Mouse (Mus musculus) lung, embryonic 16.5 days (tissue): ENCODE data around the gene Sytl2. TPM values are rescaled to one million over a fixed set of nuclear protein-coding genes. Genes with fewer than 3 reads are reported as not detected.
A peak's percentile ranks its signal among the peaks of the same experiment; 100 is the strongest.

ENCODE experiments used
- ATAC-seq: fragments of 200-750 bp; cut with Nextera tagmentation; 2 replicates; pipeline ENCODE4 v1.8.0; 2017; ENCODE audit warnings: low read depth, mild to moderate bottlenecking, moderate library complexity
- H3K27ac ChIP-seq: fragments of 300-500 bp; sonication (generic); 2 replicates; pipeline ENCODE4 v1.5.1; 2014; ENCODE audit warnings: mild to moderate bottlenecking, control low read depth, low read length
- H3K27me3 ChIP-seq: fragments of 300-500 bp; sonication (generic); 2 replicates; pipeline ENCODE4 v1.6.1; 2014; ENCODE audit warnings: low read depth, low read length, mixed read lengths; ENCODE audit not compliant: control insufficient read depth, insufficient read depth
- H3K36me3 ChIP-seq: fragments of 300-500 bp; sonication (generic); 2 replicates; pipeline ENCODE4 v1.6.1; 2014; ENCODE audit warnings: low read length; ENCODE audit not compliant: control insufficient read depth, insufficient read depth
- H3K4me1 ChIP-seq: fragments of 300-500 bp; sonication (generic); replicated peaks from 2 replicates; pipeline ENCODE4 v1.6.1; 2014; ENCODE audit warnings: low read length, mixed read lengths; ENCODE audit not compliant: control insufficient read depth, insufficient read depth
- H3K4me2 ChIP-seq: fragments of 300-500 bp; sonication (generic); 2 replicates; pipeline ENCODE4 v1.6.1; 2014; ENCODE audit warnings: low read depth, low read length, control low read depth
- H3K4me3 ChIP-seq: fragments of 300-500 bp; sonication (generic); 2 replicates; pipeline ENCODE4 v1.5.1; 2014; ENCODE audit warnings: mild to moderate bottlenecking, low read length, control low read depth
- H3K9ac ChIP-seq: fragments of 300-500 bp; sonication (generic); 2 replicates; pipeline ENCODE4 v1.6.1; 2014; ENCODE audit warnings: low read length, control low read depth
- H3K9me3 ChIP-seq: fragments of 300-500 bp; sonication (generic); 2 replicates; pipeline ENCODE4 v1.6.1; 2016; ENCODE audit warnings: low read length; ENCODE audit not compliant: control insufficient read depth
- WGBS: fragments of 180-500 bp; shearing (Covaris S2); extraction: QIAGEN DNeasy Blood & Tissue Kit; methylation state at CpG from one replicate; pipeline ENCODE4 v1.1.7; 2014; 5-methylcytosine and 5-hydroxymethylcytosine counted together
- polyA plus RNA-seq: library from polyadenylated mRNA; unstranded; fragments of >200 nt; fragmentation: Nextera tagmentation; extraction: Ambion mirVana; gene quantifications from 2 replicates; pipeline ENCODE4 v1.2.1, GENCODE M21; 2015

The Sytl2 gene
- polyA plus RNA-seq, 1 experiment from 2014 or later, result 5.5 TPM

- Histone ChIP-seq H3K36me3 (no peaks in the 10 kb centered on the region), H3K9me3 (no peaks in the 10 kb centered on the region), H3K9ac (no peak overlapping the region), H3K27me3 (no peaks in the 10 kb centered on the region), H3K4me1 (no peaks in the 10 kb centered on the region; the same call in 1 of the 2 replicates), H3K4me3 (no peak overlapping the region), H3K4me2 (no peak overlapping the region), H3K27ac (no peak overlapping the region)
- ATAC-seq, result no peak
- WGBS, result 54% methylated on average over 3 of the region's 3 CpGs
These were observed 87.7 kb downstream of the Sytl2 start for GRCm38 (mm10) chr7:90389765-90390164.

GRCm38 (mm10) chr7:90395073-90395472 lies 93.0 kb downstream of the Sytl2 start:
- H3K4me3 ChIP-seq, result no peak overlapping the region
- WGBS, result 22% methylated on average over 4 of the region's 4 CpGs
- no peak overlapping the region for H3K9ac ChIP-seq
- no peaks in the 10 kb centered on the region; the same call in 1 of the 2 replicates for H3K4me1 ChIP-seq
- no peaks in the 10 kb centered on the region for H3K9me3 ChIP-seq
- H3K4me2 ChIP-seq, result no peak overlapping the region
- no peak for ATAC-seq
- H3K27ac ChIP-seq, result no peak overlapping the region
- H3K36me3 ChIP-seq, result no peaks in the 10 kb centered on the region
- no peaks in the 10 kb centered on the region for H3K27me3 ChIP-seq

GRCm38 (mm10) chr7:90395928-90396327 lies 93.9 kb downstream of the Sytl2 start:
- Histone ChIP-seq H3K9ac (no peak overlapping the region), H3K27ac (no peak overlapping the region), H3K4me1 (no peaks in the 10 kb centered on the region; the same call in 1 of the 2 replicates), H3K36me3 (no peaks in the 10 kb centered on the region), H3K4me3 (no peak overlapping the region), H3K27me3 (no peaks in the 10 kb centered on the region), H3K9me3 (no peaks in the 10 kb centered on the region), H3K4me2 (no peak overlapping the region)
- WGBS, result 42% methylated on average over 5 of the region's 5 CpGs
- ATAC-seq, result no peak

GRCm38 (mm10) chr7:90409934-90410333 lies 107.9 kb downstream of the Sytl2 start:
- H3K4me1 ChIP-seq, result no peaks in the 10 kb centered on the region
- H3K9me3 ChIP-seq, result no peaks in the 10 kb centered on the region
- no peak for ATAC-seq
- WGBS, result 37% methylated on average over 3 of the region's 3 CpGs
- H3K4me3 ChIP-seq, result no peak overlapping the region
- no peak overlapping the region for H3K4me2 ChIP-seq
- no peak overlapping the region for H3K9ac ChIP-seq
- H3K36me3 ChIP-seq, result no peaks in the 10 kb centered on the region
- H3K27me3 ChIP-seq, result no peaks in the 10 kb centered on the region
- H3K27ac ChIP-seq, result no peak overlapping the region

- H3K4me1 ChIP-seq, result 0 out of 2 replicates have a peak, but pooled peaks cover 2% of the 10 kb centered on the region
- no peaks in the 10 kb centered on the region for H3K27me3 ChIP-seq
- peak; percentile 100 for ATAC-seq
- WGBS, result 18% methylated on average over 29 of the region's 29 CpGs
- no peaks in the 10 kb centered on the region for H3K36me3 ChIP-seq
- peak within 1 kb of the TSS; percentile 44 for H3K4me3 ChIP-seq
- H3K4me2 ChIP-seq, result peak within 1 kb of the TSS; percentile 72
- H3K9ac ChIP-seq, result peak within 1 kb of the TSS; percentile 56
- no peak within 1 kb of the TSS for H3K27ac ChIP-seq
- no peaks in the 10 kb centered on the region for H3K9me3 ChIP-seq
These were observed 124.3 kb downstream of the Sytl2 start, which contains the start of gene Ccdc89 for GRCm38 (mm10) chr7:90426020-90427001. Gene Ccdc89 (plus strand): TSS chr7:90426577.

GRCm38 (mm10) chr7:90427006-90427405 lies 125.0 kb downstream of the Sytl2 start:
- no peak overlapping the region for H3K27ac ChIP-seq
- peak overlapping the region; percentile 44 for H3K4me3 ChIP-seq
- H3K27me3 ChIP-seq, result no peaks in the 10 kb centered on the region
- no peaks in the 10 kb centered on the region for H3K9me3 ChIP-seq
- no peak for ATAC-seq
- WGBS, result 53% methylated on average over 9 of the region's 9 CpGs
- H3K36me3 ChIP-seq, result no peaks in the 10 kb centered on the region
- H3K9ac ChIP-seq, result peak overlapping the region; percentile 56; the same call in 1 of the 2 replicates
- 0 out of 2 replicates have a peak, but pooled peaks cover 2% of the 10 kb centered on the region for H3K4me1 ChIP-seq
- H3K4me2 ChIP-seq, result peak overlapping the region; percentile 72

GRCm38 (mm10) chr7:90432221-90432620 lies 130.2 kb downstream of the Sytl2 start:
- H3K4me3 ChIP-seq, result no peak overlapping the region
- H3K9me3 ChIP-seq, result no peaks in the 10 kb centered on the region
- no peak overlapping the region for H3K4me2 ChIP-seq
- H3K27me3 ChIP-seq, result no peaks in the 10 kb centered on the region
- ATAC-seq, result no peak
- H3K36me3 ChIP-seq, result no peaks in the 10 kb centered on the region
- no peak overlapping the region for H3K9ac ChIP-seq
- H3K4me1 ChIP-seq, result no peaks in the 10 kb centered on the region
- H3K27ac ChIP-seq, result no peak overlapping the region

GRCm38 (mm10) chr7:90440044-90440443 lies 138.0 kb downstream of the Sytl2 start:
- H3K9ac ChIP-seq, result no peak overlapping the region
- 74% methylated on average over 4 of the region's 4 CpGs for WGBS
- H3K9me3 ChIP-seq, result no peaks in the 10 kb centered on the region
- ATAC-seq, result no peak
- no peak overlapping the region for H3K4me2 ChIP-seq
- H3K4me3 ChIP-seq, result no peak overlapping the region
- no peak overlapping the region for H3K27ac ChIP-seq
- no peaks in the 10 kb centered on the region for H3K27me3 ChIP-seq
- H3K36me3 ChIP-seq, result no peaks in the 10 kb centered on the region
- no peaks in the 10 kb centered on the region for H3K4me1 ChIP-seq

- Histone ChIP-seq H3K4me2 (peak overlapping the region; percentile 70), H3K27ac (peak overlapping the region; percentile 98), H3K36me3 (no peaks in the 10 kb centered on the region; the same call in 1 of the 2 replicates), H3K9me3 (no peaks in the 10 kb centered on the region), H3K4me3 (peak overlapping the region; percentile 97), H3K4me1 (no peaks in the 10 kb centered on the region; the same call in 1 of the 2 replicates), H3K9ac (peak overlapping the region; percentile 99), H3K27me3 (no peaks in the 10 kb centered on the region)
- 12% methylated on average over 4 of the region's 4 CpGs for WGBS
- ATAC-seq, result peak; percentile 2; the same call in 1 of the 2 replicates
These were observed 140.0 kb downstream of the Sytl2 start for GRCm38 (mm10) chr7:90442070-90442469.
